Mouse (Mus musculus) kidney, postnatal 25 days (tissue): ENCODE measurements at regions not wholly inside any gene's neighbourhood (a gene's known extent, or its start where the extent isn't known, plus 50 kb on each side); places are given as distances from the start of the nearest gene placed in this dataset.
"Not testable (repeated sequence)": the region's sequence is repeated elsewhere in the genome, so short reads cannot be mapped to it uniquely, and the experiment has no call there.

ENCODE experiments used
- DNase-seq, 2 experiments: peaks; one replicate each; pipeline ENCODE4 v3.0.0; 2021; ENCODE audit warnings: mixed read lengths in 2 of 2

DNA sequence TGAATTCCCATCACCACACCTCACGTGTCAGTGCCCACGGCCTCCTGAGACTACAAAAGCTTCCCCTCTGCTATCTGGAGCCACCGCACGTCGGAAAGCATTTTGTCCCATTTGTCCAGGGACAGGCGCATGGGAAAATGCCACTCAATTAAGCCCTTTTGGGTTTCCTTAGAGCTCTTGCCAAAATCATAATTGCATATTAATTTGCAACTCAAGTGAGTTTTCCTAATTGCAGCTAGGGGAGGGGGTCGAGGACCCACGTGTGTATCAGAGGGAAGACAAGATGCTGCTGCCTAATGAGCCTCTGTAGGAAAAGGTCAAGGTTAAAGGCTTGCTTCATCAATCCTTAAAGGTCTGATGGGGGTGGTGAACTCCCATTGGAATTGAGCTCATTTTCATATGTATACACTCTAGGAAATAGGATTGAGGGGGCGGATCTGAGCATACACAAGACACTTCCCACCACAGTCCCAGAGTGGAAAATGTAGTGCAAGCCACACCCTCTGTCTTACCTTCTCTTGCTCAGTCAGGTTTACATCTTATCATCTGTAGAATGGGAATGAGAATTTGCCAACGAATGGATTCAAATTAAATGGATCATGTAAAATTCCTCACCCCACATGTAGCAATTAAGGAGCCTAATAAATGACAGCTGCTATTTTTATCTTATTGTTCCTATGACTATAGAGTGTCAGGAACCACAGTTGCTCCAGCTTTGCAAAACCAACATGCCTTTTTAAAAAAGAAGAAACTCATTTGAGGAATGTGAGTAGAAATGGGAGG lies 179.6 kb upstream of the Tenm4 start:
- DNase-seq = no peak

DNA sequence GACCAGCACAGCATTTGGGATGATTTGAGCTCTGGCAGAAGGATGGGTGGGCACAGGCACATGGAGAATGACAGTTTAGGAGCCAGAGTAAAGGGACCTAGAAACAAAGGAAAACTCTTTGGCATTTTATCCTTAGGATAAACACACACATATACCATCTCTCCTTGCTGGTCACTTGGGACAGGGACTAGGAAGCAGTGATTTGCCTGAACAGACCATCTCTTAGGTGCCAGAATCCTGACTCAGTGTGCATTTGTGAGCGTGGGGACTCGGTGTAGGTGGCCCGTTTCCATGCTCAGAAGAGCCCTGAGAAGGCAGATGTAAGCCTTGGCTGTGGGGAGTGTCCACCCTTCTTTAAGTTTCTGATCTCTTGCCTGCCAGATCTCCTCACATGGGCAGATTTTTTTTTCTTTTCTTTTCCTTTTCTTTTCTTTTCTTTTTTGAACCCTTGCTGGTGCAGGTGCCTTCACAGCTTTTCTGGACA lies 179.0 kb upstream of the Tenm4 start:
- DNase-seq = no peak

DNA sequence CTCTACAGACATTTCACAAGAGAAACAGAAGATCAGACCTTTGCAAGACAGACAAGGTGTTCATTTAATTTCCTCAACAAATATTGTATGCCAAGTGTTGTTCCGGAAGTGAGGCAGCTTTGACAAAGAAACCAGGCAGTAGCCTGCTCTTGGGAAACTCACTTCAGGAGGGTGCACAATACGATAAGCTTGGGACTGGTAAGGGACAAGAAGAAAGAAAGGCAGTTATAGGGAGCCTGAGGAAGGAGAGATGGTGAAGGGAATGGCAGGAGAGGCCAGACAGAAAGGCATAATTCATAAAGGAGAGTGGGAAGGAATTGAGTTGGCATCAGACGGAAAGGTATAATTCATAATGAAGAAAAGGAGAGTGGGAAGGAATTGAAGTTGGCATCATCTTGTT lies 178.5 kb upstream of the Tenm4 start:
- DNase-seq = no peak

DNA sequence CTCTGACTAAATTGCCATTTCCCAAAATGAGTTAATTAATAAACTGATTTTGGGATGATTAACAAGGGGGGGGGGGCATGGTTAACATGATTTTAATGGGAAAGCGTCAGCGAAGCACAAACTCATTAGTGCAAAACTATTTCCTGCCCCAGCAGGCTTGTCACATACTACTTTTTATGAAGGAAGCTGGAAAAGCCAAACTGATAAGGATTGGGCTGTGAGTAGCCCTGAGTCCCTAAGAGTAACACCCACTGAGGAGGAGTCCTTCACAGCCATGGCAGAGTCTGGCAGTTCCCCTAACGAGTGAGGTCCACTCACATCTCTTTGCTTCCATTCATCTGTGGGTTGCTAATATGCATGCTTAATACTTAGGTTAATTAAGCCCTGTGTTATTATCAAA lies 173.9 kb upstream of the Tenm4 start:
- DNase-seq = no peak

DNA sequence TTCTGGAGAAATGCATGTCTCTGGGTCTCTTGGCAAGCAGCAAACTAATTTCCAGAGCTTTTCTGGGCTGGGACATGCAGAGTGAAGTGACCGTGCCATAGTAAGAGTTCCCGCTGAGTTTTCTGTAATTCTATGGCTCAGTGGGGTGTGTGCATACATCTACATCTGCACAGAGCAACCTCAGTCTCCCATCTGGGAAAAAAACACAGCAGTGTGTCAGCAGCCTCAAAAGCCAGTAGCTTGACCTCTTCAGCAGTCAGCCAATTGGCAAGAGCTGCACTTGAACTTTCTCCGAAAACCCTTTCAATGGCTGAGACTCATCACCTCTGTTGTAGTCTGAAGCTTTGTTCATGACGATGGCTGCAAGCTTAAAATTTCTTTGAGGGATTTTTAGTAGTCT lies 171.9 kb upstream of the Tenm4 start:
- DNase-seq = no peak

DNA sequence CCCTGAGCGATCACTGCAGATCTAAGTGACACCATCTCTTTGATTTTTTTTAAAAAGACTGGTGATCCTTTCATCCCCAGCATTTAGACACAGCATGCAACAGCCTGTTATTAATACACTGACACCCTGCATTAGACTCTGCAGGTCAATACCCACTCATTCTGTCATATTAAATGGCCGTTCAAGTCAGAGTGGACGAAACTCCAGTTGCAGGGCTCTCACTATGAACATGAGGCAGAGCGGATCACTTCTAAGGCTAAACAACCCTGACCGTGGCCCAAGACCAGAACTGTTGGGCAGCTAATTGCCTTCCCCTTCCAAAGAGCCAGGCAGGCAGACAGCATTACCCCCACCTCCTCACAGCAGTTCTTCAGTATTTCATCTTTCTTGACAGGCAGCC lies 168.6 kb upstream of the Tenm4 start:
- no peak for DNase-seq

DNA sequence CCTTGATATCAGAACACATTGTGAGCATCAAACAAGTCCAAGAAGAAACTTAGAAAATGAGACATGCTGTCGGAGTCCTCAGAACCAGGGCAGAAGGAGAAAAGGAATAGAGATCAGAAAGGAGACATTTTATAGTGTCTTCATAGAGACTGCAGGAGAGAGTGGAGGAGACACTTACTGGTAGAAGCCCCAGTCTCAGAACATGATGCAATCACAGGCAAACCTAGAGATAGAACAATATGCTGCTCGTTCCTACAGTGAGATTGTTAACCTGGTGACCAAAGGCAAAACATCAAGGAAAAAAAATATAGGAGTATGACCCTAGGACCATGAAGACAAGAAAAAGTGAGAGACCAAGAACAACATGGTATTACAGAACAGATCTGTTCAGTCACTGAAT lies 164.7 kb upstream of the Tenm4 start:
- no peak for DNase-seq

DNA sequence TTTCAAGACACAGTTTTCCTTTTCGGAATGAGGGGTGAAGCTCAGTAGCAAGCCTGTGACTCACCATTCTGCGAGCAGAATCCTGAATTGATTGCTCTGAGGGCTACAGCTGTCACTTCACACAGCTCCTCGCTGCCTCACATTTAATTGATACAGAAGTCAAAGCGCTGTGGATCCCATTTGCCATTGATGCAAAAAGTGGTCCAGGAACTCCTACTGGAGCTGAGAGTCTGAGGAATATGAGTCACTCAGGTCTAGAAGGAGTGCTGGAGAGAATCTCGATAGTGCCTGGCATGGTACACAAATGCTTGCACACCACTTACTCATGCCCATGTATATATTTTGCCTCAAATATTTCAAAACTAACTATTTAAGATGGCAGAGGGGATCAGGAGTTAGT lies 158.0 kb upstream of the Tenm4 start:
- DNase-seq = no peak

DNA sequence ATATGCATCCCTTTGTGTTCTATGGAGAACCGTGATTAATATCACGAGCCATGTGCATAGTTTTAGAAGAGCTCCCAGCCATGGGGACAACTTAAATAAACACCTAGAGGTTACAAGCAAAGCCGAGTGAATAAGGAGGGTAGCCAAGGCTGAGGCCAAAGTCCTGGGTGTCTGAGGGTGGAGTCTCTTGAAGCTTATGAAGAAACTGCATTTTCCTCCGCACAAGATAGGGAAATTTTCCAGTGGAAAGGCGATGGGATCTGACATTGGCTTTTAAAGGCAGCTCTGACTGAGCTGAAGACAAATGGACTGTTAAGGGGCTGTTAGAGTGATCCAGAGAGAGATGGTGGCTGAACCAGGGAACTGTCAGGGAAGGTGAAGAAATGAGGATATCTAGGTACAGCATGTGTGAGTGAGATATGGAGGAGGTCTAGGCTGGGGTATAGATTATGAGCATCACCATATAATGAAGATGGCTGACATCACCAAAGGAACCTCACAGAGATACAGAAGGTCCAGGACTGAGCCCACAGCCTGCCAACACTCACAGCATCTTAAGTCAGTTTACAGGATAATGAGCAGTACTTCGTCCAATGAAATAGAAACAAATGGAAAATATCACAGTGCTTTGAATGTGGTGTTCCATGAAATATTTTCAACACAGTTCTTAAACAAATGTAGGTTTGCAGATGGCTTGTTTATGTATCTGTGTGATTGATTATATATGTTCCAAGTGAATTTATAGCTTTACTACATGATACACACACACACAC lies 153.7 kb upstream of the Tenm4 start:
- DNase-seq = no peak

DNA sequence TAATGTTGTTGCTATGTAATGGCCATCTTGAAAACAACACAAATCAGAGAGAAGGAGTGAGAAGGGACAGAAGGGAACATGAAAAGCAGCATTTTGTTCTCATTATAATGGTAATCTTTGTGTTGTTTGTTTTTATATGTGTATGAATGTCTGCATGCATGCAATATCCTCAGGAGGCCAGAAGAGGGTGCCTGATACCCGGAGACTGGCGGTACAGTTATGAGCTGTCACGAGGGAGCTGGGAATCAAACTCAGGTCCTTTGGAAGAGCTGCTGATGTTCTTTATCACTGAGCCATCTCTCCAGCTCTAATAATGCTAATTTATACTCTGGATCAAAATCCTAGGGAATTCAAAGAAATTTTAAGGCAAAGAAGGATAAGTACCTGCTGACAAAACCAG lies 147.0 kb upstream of the Tenm4 start:
- no peak for DNase-seq

DNA sequence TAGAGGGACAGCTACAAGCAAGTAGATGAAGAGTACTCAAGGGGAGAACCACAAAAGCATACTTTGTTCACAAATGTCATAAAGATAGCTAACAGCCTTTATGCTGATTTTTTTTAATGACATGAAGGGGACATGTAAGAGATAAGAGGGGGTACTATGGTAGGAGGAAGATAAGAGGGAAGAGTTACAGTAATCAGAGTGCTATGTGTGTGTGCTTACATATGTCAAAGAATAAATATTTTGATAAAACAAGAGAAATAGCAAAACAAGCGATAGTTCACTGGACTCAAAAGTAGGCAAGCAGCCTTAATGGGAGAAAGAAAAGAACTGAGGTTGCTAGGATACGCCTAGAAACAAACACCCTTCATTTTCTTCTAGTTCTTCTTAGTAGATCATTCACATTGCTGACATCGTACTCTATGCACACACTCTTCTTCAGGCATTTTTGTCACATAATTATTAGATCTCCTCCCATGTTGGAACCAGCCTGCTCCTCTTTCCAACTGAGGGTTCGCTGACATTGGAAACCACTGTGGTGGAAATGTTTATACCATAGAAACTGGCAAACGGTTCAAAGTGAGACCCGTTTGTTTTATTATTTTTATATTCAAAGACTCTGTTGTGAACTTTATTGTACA lies 144.1 kb upstream of the Tenm4 start:
- DNase-seq = no peak

DNA sequence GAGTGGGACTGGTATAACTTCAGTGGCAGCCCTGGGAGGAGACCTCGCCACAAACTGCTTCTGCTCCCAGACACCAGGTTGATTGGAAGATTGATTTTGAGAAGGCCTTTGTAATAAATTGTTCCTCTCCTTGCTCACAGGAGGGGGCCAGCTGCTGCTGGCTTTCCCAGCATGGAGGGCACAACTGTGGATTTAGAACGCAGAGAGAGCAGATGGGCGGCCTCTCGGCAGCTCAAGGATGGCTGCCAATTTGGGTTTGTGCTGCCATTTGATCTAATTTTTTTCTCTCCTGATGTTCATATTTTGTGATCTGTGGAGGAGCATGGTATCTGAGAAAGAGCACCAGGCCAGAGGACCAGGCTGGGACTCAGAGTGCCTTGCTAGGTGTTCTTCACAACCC lies 137.4 kb upstream of the Tenm4 start:
- no peak for DNase-seq

DNA sequence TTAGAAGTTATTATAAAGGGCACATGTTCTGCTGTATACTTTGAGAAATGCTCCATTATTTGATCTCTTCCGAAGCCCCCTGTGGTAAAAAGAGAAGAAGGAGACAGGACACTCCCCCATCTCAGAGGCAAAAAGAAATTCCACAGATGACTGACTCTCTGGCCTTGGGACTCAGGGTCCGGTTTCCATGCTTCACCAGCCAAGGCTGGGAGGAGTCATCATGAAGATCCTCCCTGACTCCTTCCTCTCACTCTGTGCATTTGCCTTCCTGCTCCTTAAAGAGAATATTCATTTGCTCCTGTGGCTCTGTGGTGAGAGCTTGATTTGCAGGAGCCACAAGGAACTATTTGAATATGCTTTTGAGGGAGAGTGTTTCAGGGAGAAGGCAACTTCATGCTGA lies 135.6 kb upstream of the Tenm4 start:
- peak in 1 of 2 experiments; percentile 3 for DNase-seq

DNA sequence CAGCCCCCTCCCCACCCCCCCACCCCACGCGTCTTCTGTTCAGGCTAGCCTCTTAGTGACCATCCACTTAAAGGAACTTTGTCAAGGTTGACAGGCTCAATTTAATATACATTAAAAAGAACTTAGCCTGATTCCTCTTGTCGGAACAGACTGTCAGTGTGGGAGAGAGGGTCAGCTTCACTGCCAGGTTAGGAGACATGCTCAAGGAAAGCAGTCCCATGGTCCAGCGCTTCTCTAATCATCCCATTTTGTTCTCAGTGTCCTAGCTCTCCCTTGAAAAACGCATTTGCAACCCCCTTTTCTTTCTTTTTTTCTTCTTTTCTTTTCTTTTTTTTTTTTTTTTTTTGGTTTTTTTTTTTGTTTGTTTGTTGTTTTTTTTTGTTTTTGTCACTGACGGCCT lies 131.4 kb upstream of the Tenm4 start:
- no peak for DNase-seq

DNA sequence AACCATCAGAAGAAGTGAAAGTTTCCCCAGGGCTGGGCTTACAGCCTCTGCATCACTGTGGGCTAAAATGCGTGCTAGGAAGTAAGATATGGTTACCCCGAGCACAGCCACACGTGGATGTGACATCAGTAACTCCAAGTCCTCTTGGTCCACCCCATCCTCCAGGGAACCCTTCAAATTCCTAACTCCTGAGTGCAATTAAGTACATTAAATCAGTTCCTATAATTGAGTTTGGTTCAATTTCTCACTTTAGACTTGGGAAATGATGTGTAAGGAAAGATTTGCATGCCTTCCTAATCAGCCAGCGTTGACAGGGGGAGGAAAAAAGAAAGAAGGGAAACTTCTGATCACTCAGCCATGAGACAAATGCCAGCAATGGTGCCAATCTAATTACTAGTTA lies 129.2 kb upstream of the Tenm4 start:
- no peak for DNase-seq

DNA sequence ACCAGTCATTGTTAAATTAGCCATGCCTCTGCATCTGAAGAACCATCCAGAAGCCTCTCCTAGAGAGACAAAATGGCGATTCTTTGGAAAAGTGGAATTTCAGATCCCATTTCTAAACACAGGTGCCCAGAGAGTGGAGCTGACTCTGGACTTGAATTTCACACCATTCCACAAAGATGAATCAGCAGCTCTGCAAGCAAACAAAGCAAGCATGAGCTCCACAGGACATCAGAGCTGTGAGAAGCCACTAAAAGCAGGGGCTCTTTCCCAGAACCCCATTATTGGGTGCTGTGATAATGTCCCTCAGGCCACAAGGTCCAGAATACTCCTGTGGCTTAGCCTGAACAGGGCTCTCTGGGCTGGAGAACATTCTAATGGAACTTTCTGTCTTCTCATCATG lies 119.4 kb upstream of the Tenm4 start:
- DNase-seq = no peak

DNA sequence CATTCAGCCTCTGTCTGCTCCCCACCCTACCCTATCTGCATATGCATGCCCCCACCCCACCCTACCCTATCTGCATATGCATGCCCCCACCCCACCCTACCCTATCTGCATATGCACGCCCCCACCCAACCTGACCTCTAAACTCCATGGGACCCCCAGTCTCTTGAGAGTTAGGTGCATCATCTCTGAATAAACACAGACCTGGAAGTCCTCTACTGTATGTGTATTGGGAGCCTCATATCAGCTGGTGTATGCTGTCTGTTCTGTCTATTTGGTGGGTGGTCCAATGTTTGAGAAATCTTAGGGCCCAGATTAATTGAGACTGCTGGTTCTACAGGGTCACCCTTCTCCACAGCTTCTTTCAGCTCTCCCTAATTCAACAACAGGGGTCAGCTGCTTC lies 109.4 kb upstream of the Tenm4 start:
- not testable (repeated sequence) for DNase-seq

DNA sequence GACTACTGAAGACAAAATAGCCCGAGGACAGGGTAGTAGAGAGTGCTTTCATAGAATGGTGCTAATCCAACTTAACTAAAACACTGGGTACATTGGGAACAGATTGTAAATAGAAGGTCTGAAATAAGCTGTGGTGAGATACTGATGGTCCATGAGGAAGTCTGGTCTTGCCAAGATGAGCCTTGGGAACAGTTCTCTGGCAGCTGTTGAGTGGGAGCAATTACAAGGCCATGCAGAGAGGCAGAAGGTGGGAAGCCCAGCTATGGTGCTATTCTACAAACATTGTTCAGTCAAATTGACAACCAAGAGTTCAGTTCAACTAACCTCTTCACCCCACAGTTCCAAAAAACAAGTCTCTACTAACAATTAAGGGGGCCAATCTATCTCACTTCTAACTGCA lies 92.5 kb upstream of the Tenm4 start:
- no peak for DNase-seq

DNA sequence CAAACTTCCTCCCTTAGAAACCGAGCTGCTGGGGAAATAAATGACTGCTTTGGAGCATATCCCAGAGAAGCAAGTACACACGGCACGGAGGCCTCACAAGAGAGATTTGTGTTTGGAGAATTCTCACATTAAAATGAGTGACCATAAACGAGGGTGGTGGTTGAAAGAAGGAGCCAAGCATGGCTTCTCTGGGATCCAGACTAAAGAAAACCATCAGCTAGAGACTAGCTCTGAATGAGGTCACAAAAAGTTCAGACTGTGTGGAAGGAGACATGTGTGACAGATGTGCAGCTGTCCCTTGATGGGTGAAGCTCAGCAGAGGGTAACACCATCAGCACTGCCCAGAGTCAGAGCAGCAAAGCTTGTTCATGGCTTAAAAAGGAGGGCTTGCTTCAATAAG lies 89.4 kb upstream of the Tenm4 start:
- no peak for DNase-seq

DNA sequence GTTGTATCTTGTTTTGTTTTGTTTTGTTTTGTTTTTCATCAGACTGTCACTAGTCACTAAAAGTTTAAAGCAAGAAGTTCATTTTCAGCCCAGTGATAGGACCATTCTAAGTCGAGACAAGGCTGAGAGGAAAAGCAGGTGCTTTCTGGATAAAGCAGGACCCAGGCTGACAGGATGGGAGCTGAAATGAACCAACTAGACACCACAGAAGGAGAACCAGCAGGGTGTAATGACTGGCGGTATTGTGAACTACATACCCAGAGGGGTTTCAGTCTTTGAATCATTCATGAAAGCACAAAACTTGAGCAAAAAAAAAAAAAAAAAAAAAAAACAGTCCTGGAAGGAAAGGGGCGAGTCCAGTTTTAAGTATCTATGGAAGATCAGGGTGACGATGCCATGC lies 75.9 kb upstream of the Tenm4 start:
- no peak for DNase-seq

DNA sequence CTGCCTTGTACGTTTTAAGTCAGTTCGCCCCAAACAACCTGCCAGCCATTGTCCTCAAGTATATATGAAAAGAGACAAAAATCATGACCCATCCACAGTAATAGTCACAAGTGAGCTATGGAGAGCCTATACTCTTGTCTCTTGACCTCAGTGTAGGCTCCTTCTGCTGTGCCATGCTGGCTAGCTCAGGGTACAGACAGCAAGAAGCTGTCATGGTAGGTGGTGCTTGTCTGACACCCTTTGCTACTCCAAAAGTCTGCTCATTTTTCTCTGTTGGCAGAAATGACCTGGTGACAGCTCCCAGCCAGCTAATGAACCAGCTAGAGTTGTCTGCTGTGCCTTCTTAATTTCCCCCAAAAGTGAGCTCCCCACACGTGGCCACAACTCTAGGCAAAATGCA lies 75.3 kb upstream of the Tenm4 start:
- DNase-seq = no peak

DNA sequence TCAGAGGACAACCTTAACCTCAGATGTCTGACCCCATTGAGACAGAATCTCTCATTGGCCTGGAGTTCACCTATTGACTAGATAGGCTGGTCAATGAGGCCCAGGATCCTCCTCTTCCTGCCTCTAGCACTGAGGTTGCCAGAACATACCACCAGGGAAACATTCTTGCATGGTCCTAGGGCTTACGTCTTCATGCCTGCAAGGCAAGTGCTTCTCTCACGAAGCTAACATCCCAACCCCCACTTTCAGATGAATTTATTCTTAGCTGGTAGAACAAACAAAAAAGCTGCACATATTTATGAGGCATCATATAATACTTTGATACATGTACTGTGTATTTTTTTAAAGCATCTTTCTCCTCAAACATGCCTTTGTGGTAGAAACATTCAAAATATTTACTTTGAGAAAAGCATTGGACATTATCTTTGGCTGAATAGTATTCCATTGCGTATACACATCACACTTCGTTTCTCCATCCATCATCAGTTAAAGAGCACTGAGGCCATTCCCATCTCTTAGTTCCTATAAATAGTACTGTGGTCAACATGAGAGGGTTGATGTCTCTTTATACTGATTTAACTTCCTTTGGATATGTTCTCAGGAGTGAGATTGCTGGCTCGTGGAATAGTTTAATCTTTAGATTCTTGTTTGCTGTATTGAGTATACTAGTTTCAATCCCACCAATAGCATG lies 72.2 kb upstream of the Tenm4 start:
- no peak for DNase-seq

DNA sequence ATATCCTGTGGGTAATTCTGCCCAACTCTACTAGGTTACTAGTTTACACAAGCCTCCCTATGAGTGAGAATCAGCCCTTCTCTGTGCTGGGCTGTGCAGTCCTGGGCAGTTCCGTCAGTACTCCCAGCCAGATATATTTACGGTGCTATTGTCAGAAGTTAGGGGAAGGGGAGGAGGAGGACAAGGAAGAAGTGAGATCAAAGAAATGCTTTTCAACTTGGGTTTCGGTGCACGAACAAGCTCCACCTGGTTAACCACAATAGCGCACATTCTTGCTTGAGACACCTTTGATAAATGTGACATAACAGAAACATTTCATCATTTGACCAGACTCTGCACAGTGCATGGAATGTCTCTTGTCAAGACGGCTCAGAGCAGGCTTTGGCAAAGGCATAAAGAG lies 68.3 kb upstream of the Tenm4 start:
- no peak for DNase-seq
